In the genomic region with DNA sequence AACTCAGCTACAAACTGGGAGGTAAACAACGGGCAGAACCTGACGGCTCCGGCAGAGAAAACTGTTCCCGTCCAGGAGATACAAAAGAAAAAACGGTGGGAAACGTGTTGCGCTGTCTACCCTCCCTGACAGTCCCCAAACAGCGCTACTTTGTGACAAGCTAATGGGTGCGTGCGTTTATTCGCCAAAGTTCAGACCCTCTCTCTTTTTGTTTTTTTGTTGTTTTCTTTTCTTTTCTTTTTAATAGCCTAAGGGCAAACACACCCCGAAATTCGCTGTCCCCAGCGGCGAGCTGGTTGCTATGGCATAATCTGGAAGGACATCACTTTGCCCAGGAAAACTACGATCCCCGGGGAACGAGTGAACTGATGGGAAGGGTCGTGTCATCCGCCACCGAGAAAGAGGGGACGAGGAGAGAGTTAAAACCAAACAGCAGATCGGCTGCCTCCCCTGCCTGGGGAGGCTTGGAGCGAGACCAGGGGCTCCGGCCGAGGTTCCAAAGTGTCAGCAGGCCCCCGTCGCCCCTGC, we compare ENCODE assay signal across 8 mouse cellular contexts. TPM values are rescaled to one million over a fixed set of nuclear protein-coding genes. Genes with fewer than 3 reads are reported as not detected.
DNase-seq lines count a peak whose midpoint lies in the region; ATAC-seq lines count a peak whose summit lies in the region.

No protein-coding gene starts in this region.

- H3K9me3 ChIP-seq in neural tube, embryonic 11.5 days (ENCODE audit: control insufficient read depth, low read length), result no peaks in the 10 kb centered on the region
- no peaks in the 10 kb centered on the region for H3K9me3 ChIP-seq in limb, embryonic 11.5 days (ENCODE audit: control insufficient read depth, low read length)
- no peaks in the 10 kb centered on the region for H3K9me3 ChIP-seq in stomach, embryonic 15.5 days

- DNase-seq in adrenal gland, postnatal 25 days, result peak; percentile 9
- DNase-seq in adrenal gland, postnatal 36 days, result no peak
- no peak for DNase-seq in neural tube, embryonic 11.5 days (ENCODE audit: low spot score)
- no peak for DNase-seq in neural tube, embryonic 10.5 days (ENCODE audit: extremely low spot score, low spot score)
- no peak for DNase-seq in limb, embryonic 11.5 days (ENCODE audit: low spot score)
- no peak for DNase-seq in layer of hippocampus, adult 9-10 months (ENCODE audit: low spot score)
- no peak for DNase-seq in lung, adult 18-20 months

- H3K27me3 ChIP-seq in neural tube, embryonic 11.5 days (ENCODE audit: control insufficient read depth, insufficient read depth, low read length), result no peaks in the 10 kb centered on the region
- no peaks in the 10 kb centered on the region for H3K27me3 ChIP-seq in limb, embryonic 11.5 days (ENCODE audit: control insufficient read depth, insufficient read depth, low read length)
- no peaks in the 10 kb centered on the region for H3K27me3 ChIP-seq in stomach, embryonic 15.5 days (replicated peaks)

- peak overlapping the region; percentile 88 for H3K4me3 ChIP-seq in neural tube, embryonic 11.5 days (ENCODE audit: low read depth, low read length)
- peak overlapping the region; percentile 95 for H3K4me3 ChIP-seq in limb, embryonic 11.5 days (ENCODE audit: low read depth, low read length)
- H3K4me3 ChIP-seq in stomach, embryonic 15.5 days (replicated peaks), result peak overlapping the region; percentile 94

- under 1% methylated on average over 27 of the region's 28 CpGs for WGBS in neural tube, embryonic 11.5 days
- WGBS in limb, embryonic 11.5 days, result under 1% methylated on average over 26 of the region's 28 CpGs
- under 1% methylated on average over 27 of the region's 28 CpGs for WGBS in stomach, embryonic 15.5 days

- peaks cover 2% of the 10 kb centered on the region; the same call in 1 of the 2 replicates for H3K4me1 ChIP-seq in neural tube, embryonic 11.5 days (ENCODE audit: control insufficient read depth, insufficient read depth, low read length)
- no peaks in the 10 kb centered on the region for H3K4me1 ChIP-seq in limb, embryonic 11.5 days (ENCODE audit: control insufficient read depth, insufficient read depth, low read length)
- 0 out of 2 replicates have a peak, but pooled peaks cover 3% of the 10 kb centered on the region for H3K4me1 ChIP-seq in stomach, embryonic 15.5 days

- ATAC-seq in neural tube, embryonic 11.5 days (ENCODE audit: insufficient read depth, low FRiP score, low TSS enrichment), result peak; percentile 2; the same call in 1 of the 2 replicates
- no peak for ATAC-seq in limb, embryonic 11.5 days (ENCODE audit: insufficient number of reproducible peaks, low FRiP score, low TSS enrichment, low read depth)
- ATAC-seq in stomach, embryonic 15.5 days (ENCODE audit: insufficient read depth, low FRiP score, low read depth), result no peak

- H3K9ac ChIP-seq in neural tube, embryonic 11.5 days (ENCODE audit: low read length), result peak overlapping the region; percentile 99
- H3K9ac ChIP-seq in limb, embryonic 11.5 days (ENCODE audit: low read length), result peak overlapping the region; percentile 99
- peak overlapping the region; percentile 93 for H3K9ac ChIP-seq in stomach, embryonic 15.5 days

- H3K27ac ChIP-seq in neural tube, embryonic 11.5 days (ENCODE audit: low read depth, low read length), result peak overlapping the region; percentile 100
- peak overlapping the region; percentile 96 for H3K27ac ChIP-seq in limb, embryonic 11.5 days (replicated peaks; ENCODE audit: low read depth, low read length)
- peak overlapping the region; percentile 95 for H3K27ac ChIP-seq in stomach, embryonic 15.5 days

- H3K4me2 ChIP-seq in neural tube, embryonic 11.5 days (ENCODE audit: low read depth), result peak overlapping the region; percentile 79
- H3K4me2 ChIP-seq in limb, embryonic 11.5 days (ENCODE audit: low read depth, severe bottlenecking), result peak overlapping the region; percentile 87
- H3K4me2 ChIP-seq in stomach, embryonic 15.5 days, result peak overlapping the region; percentile 89

- H3K36me3 ChIP-seq in neural tube, embryonic 11.5 days (ENCODE audit: control insufficient read depth, insufficient read depth, low read length), result no peaks in the 10 kb centered on the region
- no peaks in the 10 kb centered on the region for H3K36me3 ChIP-seq in limb, embryonic 11.5 days (ENCODE audit: control insufficient read depth, insufficient read depth, low read length)
- no peaks in the 10 kb centered on the region for H3K36me3 ChIP-seq in stomach, embryonic 15.5 days

RNA-seq across cellular contexts. Expression of gene Zdhhc17, which starts 0.8 kb away (rescaled TPM):
- 33.6 and 45.1 TPM in 2 replicates for total RNA-seq in adrenal gland, postnatal 25 days (2021)
- total RNA-seq in adrenal gland, postnatal 36 days (2021), result 10 to 100 TPM; 34.6 to 40.1 TPM
- polyA plus RNA-seq in neural tube, embryonic 11.5 days (2014; fragmentation: Nextera tagmentation; extraction: Ambion mirVana), result 29.4 and 31.2 TPM in 2 replicates
- 24.5 and 26.6 TPM in 2 replicates for polyA plus RNA-seq in limb, embryonic 11.5 days (2014; fragmentation: Nextera tagmentation; extraction: Ambion mirVana)
- polyA plus RNA-seq in stomach, embryonic 15.5 days (2015; fragmentation: Nextera tagmentation; extraction: Ambion mirVana), result 17.5 and 17.6 TPM in 2 replicates
